Mouse (Mus musculus): Measurements from ENCODE around the gene Etfa. TPM values are rescaled to one million over a fixed set of nuclear protein-coding genes. Genes with fewer than 3 reads are reported as not detected.

Etfa gene
- polyA plus RNA-seq, 1 experiment from 2014 or later: 98.3 TPM

- Histone ChIP-seq H3K4me1 (replicated peaks) (peaks cover 21% of the 10 kb centered on the region), H3K4me2 (no peak overlapping the region), H3K36me3 (no peaks in the 10 kb centered on the region), H3K9ac (no peak overlapping the region), H3K27ac (replicated peaks) (no peak overlapping the region), H3K4me3 (no peak overlapping the region), H3K9me3 (no peaks in the 10 kb centered on the region), H3K27me3 (no peaks in the 10 kb centered on the region)
- WGBS: 60% methylated on average over 3 of the region's 3 CpGs
- ATAC-seq (ENCODE audit: low FRiP score, low read depth): no peak
Observed at GRCm38 (mm10) chr9:55409833-55410232, 102.2 kb downstream of the Etfa start.

- peaks cover 21% of the 10 kb centered on the region for H3K4me1 ChIP-seq (replicated peaks)
- H3K4me2 ChIP-seq: no peak overlapping the region
- no peaks in the 10 kb centered on the region for H3K9me3 ChIP-seq
- no peaks in the 10 kb centered on the region for H3K36me3 ChIP-seq
- H3K4me3 ChIP-seq: no peak overlapping the region
- H3K9ac ChIP-seq: no peak overlapping the region
- H3K27ac ChIP-seq (replicated peaks): no peak overlapping the region
- no peak for ATAC-seq (ENCODE audit: low FRiP score, low read depth)
- no peaks in the 10 kb centered on the region for H3K27me3 ChIP-seq
- 20% methylated on average over 4 of the region's 4 CpGs for WGBS
Observed at GRCm38 (mm10) chr9:55408851-55409250, 103.2 kb downstream of the Etfa start.

GRCm38 (mm10) chr9:55406773-55407172 lies 105.3 kb downstream of the Etfa start:
- H3K36me3 ChIP-seq: no peaks in the 10 kb centered on the region
- no peak overlapping the region for H3K9ac ChIP-seq
- no peak for ATAC-seq (ENCODE audit: low FRiP score, low read depth)
- no peak overlapping the region for H3K4me2 ChIP-seq
- no peaks in the 10 kb centered on the region for H3K27me3 ChIP-seq
- H3K4me1 ChIP-seq (replicated peaks): peaks cover 21% of the 10 kb centered on the region
- H3K27ac ChIP-seq (replicated peaks): no peak overlapping the region
- H3K9me3 ChIP-seq: no peaks in the 10 kb centered on the region
- no peak overlapping the region for H3K4me3 ChIP-seq
- 50% methylated on average over 2 of the region's 2 CpGs for WGBS

- 75% methylated on average over 6 of the region's 6 CpGs for WGBS
- no peak overlapping the region for H3K4me3 ChIP-seq
- H3K36me3 ChIP-seq: no peaks in the 10 kb centered on the region
- H3K27me3 ChIP-seq: no peaks in the 10 kb centered on the region
- no peak for ATAC-seq (ENCODE audit: low FRiP score, low read depth)
- peaks cover 21% of the 10 kb centered on the region for H3K4me1 ChIP-seq (replicated peaks)
- no peak overlapping the region for H3K9ac ChIP-seq
- no peak overlapping the region for H3K4me2 ChIP-seq
- no peak overlapping the region for H3K27ac ChIP-seq (replicated peaks)
- no peaks in the 10 kb centered on the region for H3K9me3 ChIP-seq
Observed at GRCm38 (mm10) chr9:55404976-55405702, 106.9 kb downstream of the Etfa start.

Other genes with a start within 250 kb of the Etfa start
- gene Nrg4, start 185.4 kb downstream of the Etfa start, polyA plus RNA-seq (2015; fragmentation: Nextera tagmentation; extraction: Ambion mirVana): 1.2 and 1.7 TPM in 2 replicates
- gene Tmem266, start 185.3 kb downstream of the Etfa start, polyA plus RNA-seq (2015; fragmentation: Nextera tagmentation; extraction: Ambion mirVana): 4.5 and 5.3 TPM in 2 replicates
- gene Isl2, start 26.4 kb upstream of the Etfa start, polyA plus RNA-seq (2015; fragmentation: Nextera tagmentation; extraction: Ambion mirVana): 4.2 and 6.4 TPM in 2 replicates

All from hindbrain, embryonic 15.5 days (tissue).